Mouse (Mus musculus) kidney, postnatal 10 days (tissue): ENCODE results near the gene Gm815.
A peak's percentile ranks its signal among the peaks of the same experiment; 100 is the strongest.

Source experiments
- DNase-seq: peaks from one replicate; pipeline ENCODE4 v3.0.0; 2021; ENCODE audit warnings: mixed read lengths

Gm815 gene

GRCm38 (mm10) chr19:26885616-26886015 lies at the start of gene Gm815:
Gene Gm815 (plus strand): TSS chr19:26885881.
- no peak for DNase-seq

GRCm38 (mm10) chr19:26837626-26838025 lies 48.1 kb upstream of the Gm815 start:
- DNase-seq = no peak

GRCm38 (mm10) chr19:26843896-26844295 lies 41.8 kb upstream of the Gm815 start:
- DNase-seq = no peak

- no peak for DNase-seq
These were observed 40.9 kb upstream of the Gm815 start for GRCm38 (mm10) chr19:26844813-26845212.

GRCm38 (mm10) chr19:26845276-26846016 lies 40.2 kb upstream of the Gm815 start:
- DNase-seq = peak; percentile 91

GRCm38 (mm10) chr19:26846017-26846285 lies 39.7 kb upstream of the Gm815 start:
- DNase-seq = no peak

GRCm38 (mm10) chr19:26851017-26851782 lies 34.5 kb upstream of the Gm815 start:
- DNase-seq = no peak

- no peak for DNase-seq
These were observed 33.3 kb upstream of the Gm815 start for GRCm38 (mm10) chr19:26852325-26852900.

GRCm38 (mm10) chr19:26853701-26854282 lies 31.9 kb upstream of the Gm815 start:
- DNase-seq = no peak

GRCm38 (mm10) chr19:26854661-26855060 lies 31.0 kb upstream of the Gm815 start:
- DNase-seq = no peak

- no peak for DNase-seq
These were observed 30.5 kb upstream of the Gm815 start for GRCm38 (mm10) chr19:26855152-26855551.

GRCm38 (mm10) chr19:26858427-26859194 lies 27.1 kb upstream of the Gm815 start:
- no peak for DNase-seq

GRCm38 (mm10) chr19:26859195-26859570 lies 26.5 kb upstream of the Gm815 start:
- no peak for DNase-seq

- peak; percentile 31 for DNase-seq
These were observed 22.0 kb upstream of the Gm815 start for GRCm38 (mm10) chr19:26863662-26864061.

GRCm38 (mm10) chr19:26864975-26865690 lies 20.5 kb upstream of the Gm815 start:
- no peak for DNase-seq

GRCm38 (mm10) chr19:26865736-26866135 lies 19.9 kb upstream of the Gm815 start:
- peak; percentile 48 for DNase-seq

GRCm38 (mm10) chr19:26869591-26869990 lies 16.1 kb upstream of the Gm815 start:
- DNase-seq = no peak

GRCm38 (mm10) chr19:26870280-26870679 lies 15.4 kb upstream of the Gm815 start:
- no peak for DNase-seq

- no peak for DNase-seq
These were observed 14.6 kb upstream of the Gm815 start for GRCm38 (mm10) chr19:26871096-26871495.

GRCm38 (mm10) chr19:26872886-26873285 lies 12.8 kb upstream of the Gm815 start:
- no peak for DNase-seq

GRCm38 (mm10) chr19:26875601-26876000 lies 10.1 kb upstream of the Gm815 start:
- DNase-seq = no peak

GRCm38 (mm10) chr19:26877180-26877775 lies 8.4 kb upstream of the Gm815 start:
- DNase-seq = peak; percentile 29
